Mouse (Mus musculus) neural tube, embryonic 15.5 days (tissue): ENCODE data around the gene Gfra1. TPM values are rescaled to one million over a fixed set of nuclear protein-coding genes. Genes with fewer than 3 reads are reported as not detected.

ENCODE experiments used
- ATAC-seq: fragments of 200-750 bp; cut with Nextera tagmentation; 2 replicates; pipeline ENCODE4 v1.8.0; 2017; ENCODE audit warnings: mild to moderate bottlenecking, moderate TSS enrichment, moderate library complexity; ENCODE audit not compliant: low FRiP score
- H3K27ac ChIP-seq: fragments of 300-500 bp; sonication (generic); replicated peaks from 2 replicates; pipeline ENCODE4 v1.5.1; 2015; ENCODE audit warnings: mild to moderate bottlenecking, inconsistent platforms
- H3K27me3 ChIP-seq: fragments of 300-500 bp; sonication (generic); replicated peaks from 2 replicates; pipeline ENCODE4 v1.6.1; 2015; ENCODE audit warnings: inconsistent platforms
- H3K36me3 ChIP-seq: fragments of 300-500 bp; sonication (generic); 2 replicates; pipeline ENCODE4 v1.6.1; 2015; ENCODE audit warnings: inconsistent platforms
- H3K4me1 ChIP-seq: fragments of 300-500 bp; sonication (generic); 2 replicates; pipeline ENCODE4 v1.6.1; 2015; ENCODE audit warnings: inconsistent platforms
- H3K4me2 ChIP-seq: fragments of 300-500 bp; sonication (generic); 2 replicates; pipeline ENCODE4 v1.6.1; 2015; ENCODE audit warnings: inconsistent platforms, mild to moderate bottlenecking, moderate library complexity
- H3K4me3 ChIP-seq: fragments of 300-500 bp; sonication (generic); replicated peaks from 2 replicates; pipeline ENCODE4 v1.5.1; 2015; ENCODE audit warnings: mild to moderate bottlenecking, inconsistent platforms
- H3K9ac ChIP-seq: fragments of 300-500 bp; sonication (generic); replicated peaks from 2 replicates; pipeline ENCODE4 v1.6.1; 2015; ENCODE audit warnings: mild to moderate bottlenecking, inconsistent platforms
- H3K9me3 ChIP-seq: fragments of 300-500 bp; sonication (generic); replicated peaks from 2 replicates; pipeline ENCODE4 v1.6.1; 2016; ENCODE audit warnings: inconsistent platforms
- WGBS: fragments of 180-500 bp; shearing (Covaris S2); methylation state at CpG from one replicate; pipeline ENCODE4 v1.1.7; 2015; ENCODE audit warnings: mixed read lengths; 5-methylcytosine and 5-hydroxymethylcytosine counted together
- polyA plus RNA-seq: library from polyadenylated mRNA; unstranded; fragments of >200 nt; fragmentation: Nextera tagmentation; extraction: Ambion mirVana; gene quantifications from 2 replicates; pipeline ENCODE4 v1.2.1, GENCODE M21; 2015

Gfra1 gene
- polyA plus RNA-seq, 1 experiment from 2014 or later, result 65.1 TPM

- ATAC-seq, result 0 out of 2 replicates have a peak, but pooled peaks have one; percentile 10
- H3K4me1 ChIP-seq, result peaks cover 36% of the 10 kb centered on the region
- 28% methylated on average over 13 of the region's 13 CpGs for WGBS
- H3K9ac ChIP-seq, result no peak overlapping the region
- peak overlapping the region; percentile 72 for H3K27ac ChIP-seq
- H3K9me3 ChIP-seq, result no peaks in the 10 kb centered on the region
- H3K36me3 ChIP-seq, result no peaks in the 10 kb centered on the region
- no peaks in the 10 kb centered on the region for H3K27me3 ChIP-seq
- no peak overlapping the region for H3K4me3 ChIP-seq
- H3K4me2 ChIP-seq, result no peak overlapping the region
These were observed 102.3 kb downstream of the Gfra1 start for GRCm38 (mm10) chr19:58353260-58353870.

DNA sequence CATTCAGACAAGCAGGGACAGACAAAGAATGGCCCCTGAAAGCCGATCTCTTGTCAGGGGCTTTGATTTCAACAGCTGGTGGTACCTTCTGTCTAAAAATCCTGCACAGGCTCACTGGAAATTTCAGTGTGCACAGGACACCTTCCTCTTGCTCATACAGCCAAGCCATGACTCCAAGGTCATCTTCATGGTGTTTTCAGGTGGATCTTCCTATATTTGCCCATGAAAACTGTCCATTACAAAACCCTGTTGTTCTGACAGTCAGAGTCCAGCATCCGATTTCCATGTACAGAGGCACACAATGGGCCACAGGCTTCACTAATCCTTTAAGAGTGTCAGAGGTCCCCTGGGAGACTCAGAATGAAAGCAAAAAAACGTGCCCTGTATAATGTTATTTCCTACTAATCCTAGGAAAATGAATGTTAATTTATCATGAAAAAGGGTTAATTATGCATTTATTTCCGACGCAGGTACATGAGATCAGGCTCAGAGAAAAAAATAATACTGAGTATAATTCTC lies 105.8 kb downstream of the Gfra1 start:
- H3K9ac ChIP-seq, result no peak overlapping the region
- 22% methylated on average over 5 of the region's 5 CpGs for WGBS
- peaks cover 41% of the 10 kb centered on the region for H3K4me1 ChIP-seq
- no peak overlapping the region for H3K4me2 ChIP-seq
- no peaks in the 10 kb centered on the region for H3K9me3 ChIP-seq
- no peak for ATAC-seq
- H3K36me3 ChIP-seq, result no peaks in the 10 kb centered on the region
- no peak overlapping the region for H3K27ac ChIP-seq
- H3K27me3 ChIP-seq, result no peaks in the 10 kb centered on the region
- no peak overlapping the region for H3K4me3 ChIP-seq

GRCm38 (mm10) chr19:58345137-58345536 lies 110.6 kb downstream of the Gfra1 start:
- WGBS, result 26% methylated on average over 7 of the region's 7 CpGs
- Histone ChIP-seq H3K4me3 (no peak overlapping the region), H3K9me3 (no peaks in the 10 kb centered on the region), H3K27ac (no peak overlapping the region), H3K36me3 (no peaks in the 10 kb centered on the region), H3K4me2 (no peak overlapping the region), H3K27me3 (no peaks in the 10 kb centered on the region), H3K4me1 (peaks cover 16% of the 10 kb centered on the region), H3K9ac (no peak overlapping the region)
- ATAC-seq, result no peak

GRCm38 (mm10) chr19:58341351-58341750 lies 114.4 kb downstream of the Gfra1 start:
- Histone ChIP-seq H3K27ac (no peak overlapping the region), H3K27me3 (no peaks in the 10 kb centered on the region), H3K36me3 (no peaks in the 10 kb centered on the region), H3K4me1 (peaks cover 18% of the 10 kb centered on the region), H3K4me2 (no peak overlapping the region), H3K9me3 (no peaks in the 10 kb centered on the region), H3K9ac (no peak overlapping the region), H3K4me3 (no peak overlapping the region)
- ATAC-seq, result no peak
- 94% methylated on average over 4 of the region's 4 CpGs for WGBS

- Histone ChIP-seq H3K27ac (no peak overlapping the region), H3K9ac (no peak overlapping the region), H3K4me2 (no peak overlapping the region), H3K9me3 (no peaks in the 10 kb centered on the region), H3K27me3 (no peaks in the 10 kb centered on the region), H3K4me1 (peaks cover 20% of the 10 kb centered on the region), H3K4me3 (no peak overlapping the region), H3K36me3 (no peaks in the 10 kb centered on the region)
- WGBS, result 66% methylated on average over 8 of the region's 8 CpGs
- ATAC-seq, result no peak
These were observed 115.5 kb downstream of the Gfra1 start for GRCm38 (mm10) chr19:58340221-58340620.

DNA sequence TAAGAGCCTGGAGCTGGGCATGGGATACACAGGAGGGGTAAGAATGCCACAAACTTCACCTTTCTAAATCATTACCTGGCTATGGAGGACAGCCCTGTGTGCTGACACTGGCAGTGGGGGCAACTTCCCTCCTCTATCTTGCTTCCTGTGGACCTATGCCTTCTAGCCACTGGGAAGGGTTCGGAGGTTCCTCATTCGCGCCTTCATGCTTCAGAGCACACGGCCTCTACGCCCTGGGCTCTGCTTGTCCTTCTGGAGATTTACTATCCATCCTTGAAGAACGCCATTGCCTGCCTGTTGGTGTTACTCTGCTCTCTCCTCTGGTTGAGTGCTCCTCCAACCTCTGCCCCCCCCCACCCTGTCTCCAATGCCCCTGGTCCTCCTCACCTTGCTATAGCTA lies 118.9 kb downstream of the Gfra1 start:
- no peaks in the 10 kb centered on the region for H3K36me3 ChIP-seq
- peaks cover 23% of the 10 kb centered on the region for H3K4me1 ChIP-seq
- no peak overlapping the region for H3K27ac ChIP-seq
- H3K4me3 ChIP-seq, result no peak overlapping the region
- WGBS, result 51% methylated on average over 6 of the region's 6 CpGs
- H3K27me3 ChIP-seq, result no peaks in the 10 kb centered on the region
- H3K4me2 ChIP-seq, result no peak overlapping the region
- no peaks in the 10 kb centered on the region for H3K9me3 ChIP-seq
- H3K9ac ChIP-seq, result no peak overlapping the region
- ATAC-seq, result no peak

DNA sequence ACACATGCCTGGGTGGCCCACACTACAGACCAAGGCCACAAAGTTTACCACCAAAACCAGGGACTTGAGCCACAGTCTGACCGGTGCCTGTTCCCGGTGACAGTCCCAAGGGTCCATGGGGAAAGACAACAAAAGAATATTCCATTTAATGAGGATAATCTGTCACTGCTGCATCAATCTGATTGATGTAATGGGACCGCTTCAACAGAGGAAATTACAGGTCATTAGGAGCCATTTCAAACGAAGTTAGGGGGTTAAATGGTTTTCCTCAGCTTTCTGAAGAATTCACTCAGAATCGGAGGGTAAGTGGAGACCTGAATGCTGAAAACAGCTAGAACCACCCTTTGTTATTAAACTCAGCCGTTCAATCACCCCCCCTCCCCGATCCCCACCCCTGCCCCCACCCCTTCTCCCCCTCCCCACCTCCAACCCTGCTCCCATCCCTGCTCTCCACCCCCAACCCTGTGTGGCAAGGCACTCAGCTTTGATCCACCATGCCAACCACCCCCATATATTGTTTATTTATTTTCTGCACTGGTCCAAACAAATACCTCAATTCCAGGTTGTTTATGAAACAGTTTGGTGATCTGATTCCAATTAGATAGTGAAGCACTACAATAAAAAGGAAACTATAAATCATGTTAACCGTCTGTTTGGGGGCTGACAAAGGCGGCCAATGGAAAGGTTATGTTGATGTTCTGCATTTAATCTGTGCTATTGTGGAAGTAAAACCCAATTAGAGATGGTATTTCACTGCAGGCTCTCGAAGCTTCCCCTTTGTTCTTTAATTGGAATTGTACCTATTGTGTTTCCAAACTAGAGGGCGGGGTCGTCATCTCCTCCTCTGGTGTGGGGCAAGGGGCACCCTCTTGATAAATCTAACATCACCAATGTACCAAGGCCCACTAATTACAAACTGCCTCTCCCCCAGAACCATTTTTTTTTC lies 119.9 kb downstream of the Gfra1 start:
- H3K4me2 ChIP-seq, result no peak overlapping the region
- no peak overlapping the region for H3K9ac ChIP-seq
- H3K4me1 ChIP-seq, result peaks cover 23% of the 10 kb centered on the region
- no peaks in the 10 kb centered on the region for H3K36me3 ChIP-seq
- H3K27ac ChIP-seq, result no peak overlapping the region
- H3K4me3 ChIP-seq, result no peak overlapping the region
- no peaks in the 10 kb centered on the region for H3K27me3 ChIP-seq
- no peaks in the 10 kb centered on the region for H3K9me3 ChIP-seq
- no peak for ATAC-seq
- WGBS, result 16% methylated on average over 12 of the region's 12 CpGs

DNA sequence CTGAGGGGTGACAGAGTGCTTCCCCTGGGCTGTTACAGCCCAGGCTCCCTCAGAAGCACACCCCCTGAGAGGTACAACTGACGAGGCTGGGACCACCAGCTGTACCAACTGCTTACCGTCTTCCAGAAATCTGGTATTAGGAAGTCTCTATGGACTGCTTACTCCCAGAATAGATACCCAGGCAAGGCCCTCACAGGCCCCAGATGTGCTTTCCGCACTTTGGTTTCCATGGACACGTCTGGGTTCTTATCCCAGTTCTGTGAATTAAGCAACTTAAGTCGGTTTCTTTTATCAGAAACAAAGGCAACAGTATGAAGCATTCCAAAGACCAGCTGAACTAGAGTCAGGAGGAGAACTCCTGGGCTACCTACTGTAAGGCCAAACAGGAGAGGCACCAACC lies 126.4 kb downstream of the Gfra1 start:
- no peak overlapping the region for H3K9ac ChIP-seq
- H3K27ac ChIP-seq, result no peak overlapping the region
- no peaks in the 10 kb centered on the region for H3K36me3 ChIP-seq
- H3K9me3 ChIP-seq, result no peaks in the 10 kb centered on the region
- no peak overlapping the region for H3K4me3 ChIP-seq
- H3K4me1 ChIP-seq, result peaks cover 20% of the 10 kb centered on the region
- 34% methylated on average over 5 of the region's 5 CpGs for whole genome bisulfite sequencing
- H3K4me2 ChIP-seq, result no peak overlapping the region
- ATAC-seq, result no peak
- H3K27me3 ChIP-seq, result no peaks in the 10 kb centered on the region

- WGBS, result 39% methylated on average over 5 of the region's 5 CpGs
- Histone ChIP-seq H3K27ac (no peak overlapping the region), H3K36me3 (no peaks in the 10 kb centered on the region), H3K9ac (0 out of 2 replicates have a peak overlapping the region, but pooled peaks have one; percentile 5), H3K4me2 (no peak overlapping the region), H3K4me3 (no peak overlapping the region), H3K27me3 (no peaks in the 10 kb centered on the region), H3K9me3 (no peaks in the 10 kb centered on the region), H3K4me1 (peaks cover 20% of the 10 kb centered on the region)
- ATAC-seq, result no peak
These were observed 127.7 kb downstream of the Gfra1 start for GRCm38 (mm10) chr19:58328014-58328413.

- no peak overlapping the region for H3K27ac ChIP-seq
- no peak overlapping the region for H3K4me3 ChIP-seq
- H3K4me2 ChIP-seq, result no peak overlapping the region
- peaks cover 9% of the 10 kb centered on the region for H3K4me1 ChIP-seq
- ATAC-seq, result no peak
- 68% methylated on average over 5 of the region's 5 CpGs for WGBS
- no peak overlapping the region for H3K9ac ChIP-seq
- H3K27me3 ChIP-seq, result no peaks in the 10 kb centered on the region
- H3K9me3 ChIP-seq, result no peaks in the 10 kb centered on the region
- no peaks in the 10 kb centered on the region for H3K36me3 ChIP-seq
These were observed 139.2 kb downstream of the Gfra1 start for GRCm38 (mm10) chr19:58316474-58316873.

DNA sequence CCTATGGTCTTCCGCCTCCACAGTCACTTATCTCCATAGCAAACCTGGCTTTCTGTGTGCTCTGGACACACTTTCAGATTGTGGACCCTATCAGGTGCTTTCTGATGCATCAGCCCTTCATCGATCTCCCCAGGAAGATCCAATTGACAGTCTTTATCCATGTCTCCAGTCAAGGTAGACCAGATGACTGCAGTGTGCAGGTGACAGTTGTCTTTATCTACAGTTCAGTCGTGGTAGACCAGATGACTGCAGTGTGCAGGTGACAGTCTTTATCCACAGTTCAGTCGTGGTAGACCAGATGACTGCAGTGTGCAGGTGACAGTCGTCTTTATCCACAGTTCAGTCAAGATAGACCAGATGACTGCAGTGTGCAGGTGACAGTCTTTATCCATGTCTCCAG lies 140.0 kb downstream of the Gfra1 start:
- Histone ChIP-seq H3K27ac (no peak overlapping the region), H3K9ac (no peak overlapping the region), H3K4me1 (peaks cover 15% of the 10 kb centered on the region), H3K4me3 (no peak overlapping the region), H3K36me3 (no peaks in the 10 kb centered on the region), H3K4me2 (no peak overlapping the region), H3K9me3 (no peaks in the 10 kb centered on the region), H3K27me3 (no peaks in the 10 kb centered on the region)
- ATAC-seq, result no peak
- 96% methylated on average over 5 of the region's 5 CpGs for WGBS

DNA sequence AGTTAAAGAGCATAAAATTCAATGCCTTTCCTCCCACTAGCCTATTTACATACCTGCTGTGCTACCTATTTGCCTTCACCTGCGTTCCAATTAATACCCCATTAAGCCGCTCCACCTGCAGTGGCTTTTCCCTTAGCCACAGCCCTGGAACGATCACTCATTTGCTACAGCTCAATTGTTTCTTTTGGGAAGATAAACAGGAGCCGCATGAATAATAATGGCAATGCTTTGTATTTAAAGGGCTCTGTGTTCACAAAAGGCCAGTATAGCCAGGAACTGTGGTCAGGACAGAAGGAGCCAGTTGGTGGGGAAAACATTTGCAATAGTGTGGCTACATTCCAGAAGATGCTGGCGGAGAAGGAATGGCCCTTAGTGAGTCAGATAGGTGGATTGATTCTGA lies 141.1 kb downstream of the Gfra1 start:
- Histone ChIP-seq H3K9ac (no peak overlapping the region), H3K4me2 (no peak overlapping the region), H3K4me1 (peaks cover 26% of the 10 kb centered on the region), H3K36me3 (no peaks in the 10 kb centered on the region), H3K27ac (no peak overlapping the region), H3K9me3 (no peaks in the 10 kb centered on the region), H3K4me3 (no peak overlapping the region), H3K27me3 (no peaks in the 10 kb centered on the region)
- WGBS, result 70% methylated on average over 5 of the region's 5 CpGs
- no peak for ATAC-seq
